Mouse (Mus musculus) megakaryocyte progenitor cell, adult 5-6 weeks (primary cell): ENCODE measurements around the gene Slc8b1. TPM values are rescaled to one million over a fixed set of nuclear protein-coding genes. Genes with fewer than 3 reads are reported as not detected.

ENCODE experiments used
- ATAC-seq: replicated peaks from 2 replicates; pipeline ENCODE4 v1.8.0; 2016; ENCODE audit warnings: mild to moderate bottlenecking, moderate TSS enrichment, inconsistent platforms; ENCODE audit not compliant: poor library complexity
- total RNA-seq, 2 experiments: library from RNA; stranded (forward) in 1 of 2; stranded (reverse) in 1 of 2; fragments of 157-497, 149-512 nt in 1 of 2; fragments of 200-1000 nt in 1 of 2; gene quantifications; 2 replicates each; pipeline versions ENCODE4 v1.2.3 to v1.2.4; 2015 to 2017

The Slc8b1 gene
- 21.1 and 23.5 TPM in 2 replicates for total RNA-seq (2015)
- total RNA-seq (2017): 31.8 and 32.5 TPM in 2 replicates

DNA sequence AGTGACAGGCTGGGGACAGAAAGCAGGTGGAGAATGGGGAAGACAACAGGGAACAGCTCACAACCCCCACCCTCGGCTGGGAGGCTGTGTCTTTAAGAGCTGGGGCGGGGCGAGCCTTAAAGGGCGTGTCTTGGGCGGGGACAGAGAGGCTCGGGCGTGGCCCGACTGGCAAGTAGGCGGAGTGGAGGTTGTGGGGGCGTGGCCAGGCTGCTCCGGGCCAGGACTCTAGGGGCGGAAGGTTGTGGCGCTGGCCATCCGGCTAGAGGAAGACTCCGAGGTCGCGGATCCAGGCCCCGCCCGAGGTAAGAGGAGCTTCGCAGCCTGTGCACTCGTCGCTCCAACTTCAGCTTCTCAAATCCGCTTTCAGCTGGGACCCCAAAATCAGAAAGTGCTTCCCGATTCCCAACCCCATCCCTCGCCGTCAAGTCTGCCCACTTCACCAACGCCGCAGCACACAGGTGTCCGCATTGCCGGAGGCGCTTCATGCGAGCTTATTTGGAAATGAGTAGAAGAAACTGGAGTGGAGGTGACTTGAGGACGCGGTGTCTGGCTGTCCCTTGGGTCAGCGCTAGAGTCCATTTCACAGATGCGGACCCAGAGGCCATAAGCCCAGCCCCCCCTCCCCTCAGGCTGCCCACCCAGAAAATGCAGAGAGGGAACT lies at the start of gene Slc8b1:
Slc8b1 (plus strand) TSS at position 187 of the 661 bp plus-strand sequence.
- peak; percentile 95 for ATAC-seq

DNA sequence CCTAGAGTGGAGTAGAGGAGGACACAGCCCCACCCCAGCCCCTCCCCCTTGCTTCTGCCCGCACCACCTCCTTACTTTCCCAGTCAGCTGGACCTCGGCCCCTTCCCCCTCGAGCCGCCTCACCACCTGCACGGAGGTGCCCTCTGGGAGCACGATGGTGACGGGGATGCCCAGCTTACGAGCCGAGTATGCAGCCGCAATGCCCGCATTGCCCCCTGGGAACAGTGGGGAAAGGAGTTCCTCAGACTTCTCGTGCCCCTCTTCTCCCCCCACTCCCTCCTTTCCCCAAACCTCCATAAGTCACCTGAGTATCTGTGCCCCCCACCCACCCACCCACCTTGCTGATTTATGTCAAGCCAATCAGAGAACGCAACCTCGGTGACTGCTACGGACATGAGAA lies 49.1 kb upstream of the Slc8b1 start:
- no peak for ATAC-seq

DNA sequence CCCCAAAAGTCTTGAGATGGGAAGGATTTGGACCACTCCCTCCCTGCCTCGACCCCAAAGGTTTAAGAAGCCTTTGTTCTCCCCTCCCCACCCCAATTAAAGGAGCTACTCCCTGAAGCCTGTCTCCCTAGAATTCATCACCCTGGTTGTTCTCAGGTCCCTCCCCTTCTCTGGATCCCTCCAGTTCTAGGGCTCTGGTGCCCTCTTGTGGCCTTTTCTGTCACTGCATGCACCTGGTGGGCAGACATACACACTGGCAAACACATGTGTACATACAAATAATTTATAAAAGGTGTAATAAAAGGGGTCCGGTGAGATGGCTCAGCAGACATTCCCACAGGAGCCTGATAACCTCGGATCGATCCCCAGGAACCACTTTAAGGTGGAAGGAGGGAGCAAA lies 46.6 kb upstream of the Slc8b1 start:
- 0 out of 2 replicates have a peak, but pooled peaks have one; percentile 18 for ATAC-seq

DNA sequence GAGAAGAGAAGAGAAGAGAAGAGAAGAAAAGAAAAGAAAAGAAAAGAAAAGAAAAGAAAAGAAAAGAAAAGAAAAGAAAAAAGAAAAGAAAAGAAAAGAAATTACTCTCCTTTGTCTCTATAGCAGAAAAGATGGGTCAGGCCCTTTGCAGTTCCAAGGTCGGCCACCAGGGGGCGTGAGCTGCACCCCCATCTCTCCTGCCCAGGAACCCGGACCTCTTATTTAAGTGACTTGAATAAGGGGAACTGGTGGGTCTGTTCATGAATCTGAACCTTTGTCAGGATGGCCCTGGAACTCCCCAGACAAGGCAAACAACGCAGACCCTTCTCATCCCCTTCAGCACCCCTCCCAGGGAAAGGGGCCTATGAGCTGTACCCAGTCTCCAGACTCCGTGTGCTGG lies 45.9 kb upstream of the Slc8b1 start:
- no peak for ATAC-seq

DNA sequence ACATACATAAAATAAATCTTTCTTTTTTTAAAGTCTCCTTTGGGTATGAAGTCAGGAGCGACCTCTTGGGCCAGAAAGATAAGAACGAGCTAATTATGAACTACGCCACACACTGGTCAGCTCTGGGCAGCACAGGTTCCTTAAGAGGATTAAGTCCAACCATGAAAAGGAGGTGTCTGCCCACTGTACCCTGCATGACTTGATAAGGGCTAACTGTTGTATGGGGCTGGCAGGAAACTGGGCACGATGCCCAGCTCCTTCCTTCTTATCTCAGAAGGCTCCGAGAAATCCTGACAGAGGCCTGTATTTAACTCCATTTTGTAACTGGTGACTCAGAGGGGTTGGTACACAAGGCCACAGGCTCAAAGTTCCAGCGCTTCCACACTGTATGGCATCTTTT lies 45.1 kb upstream of the Slc8b1 start:
- peak; percentile 89 for ATAC-seq

DNA sequence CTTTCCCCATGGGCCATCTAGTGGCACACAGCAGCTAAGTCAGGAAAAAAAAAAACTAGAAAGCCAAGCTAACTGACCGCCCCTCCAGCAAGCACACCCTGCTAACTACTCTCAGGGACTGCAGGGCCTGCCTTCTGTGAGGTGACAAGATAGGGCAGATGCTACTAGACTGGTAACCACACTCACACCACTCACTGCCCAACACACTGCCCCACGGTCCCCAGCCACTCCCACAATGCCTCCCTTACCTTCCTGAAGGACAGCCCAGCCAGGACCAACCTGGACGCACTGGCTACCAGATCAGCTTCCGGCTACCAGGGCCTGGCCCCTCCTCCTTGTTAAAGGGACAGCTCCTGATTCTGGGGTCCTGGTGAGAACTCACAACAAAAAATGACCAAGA lies 43.9 kb upstream of the Slc8b1 start:
- ATAC-seq: peak; percentile 30

DNA sequence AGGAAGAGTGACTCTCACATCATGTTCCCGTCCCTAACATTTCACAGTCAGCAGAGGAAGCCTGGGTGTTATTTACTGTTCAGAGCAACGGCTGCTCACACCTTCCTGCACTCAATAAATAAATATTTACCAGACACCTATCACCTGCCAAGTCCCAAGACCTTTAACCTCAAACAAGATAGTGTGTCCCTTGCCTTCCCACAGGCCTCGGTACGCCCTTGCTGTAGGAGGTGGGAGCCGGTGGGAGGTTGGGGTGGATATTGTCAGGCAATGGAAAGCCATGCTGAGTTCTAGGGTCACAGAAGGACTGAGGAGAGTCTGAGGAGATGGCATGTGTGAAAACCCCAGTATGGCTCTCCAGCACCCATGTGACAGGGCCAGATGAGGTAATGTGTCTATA lies 42.6 kb upstream of the Slc8b1 start:
- ATAC-seq: no peak

DNA sequence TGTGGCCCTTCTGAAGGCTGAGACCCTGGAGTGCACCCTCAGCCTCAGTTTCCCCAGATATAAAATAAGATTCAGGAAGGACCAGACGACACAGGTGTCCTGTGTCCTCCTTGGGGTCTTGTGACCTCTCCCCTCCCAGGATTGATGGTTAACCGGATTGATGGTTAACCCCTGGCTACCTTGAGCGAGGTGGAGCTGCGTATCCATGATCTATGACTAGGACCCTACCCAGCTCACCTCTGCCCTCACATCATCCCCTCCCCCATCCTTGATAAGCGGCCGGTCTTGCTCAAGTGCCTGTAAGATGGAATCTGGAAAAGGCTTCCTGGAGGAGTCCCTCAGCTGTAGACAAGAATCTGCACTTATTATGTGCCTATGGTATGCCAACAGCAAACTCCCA lies 42.1 kb upstream of the Slc8b1 start:
- ATAC-seq: no peak

DNA sequence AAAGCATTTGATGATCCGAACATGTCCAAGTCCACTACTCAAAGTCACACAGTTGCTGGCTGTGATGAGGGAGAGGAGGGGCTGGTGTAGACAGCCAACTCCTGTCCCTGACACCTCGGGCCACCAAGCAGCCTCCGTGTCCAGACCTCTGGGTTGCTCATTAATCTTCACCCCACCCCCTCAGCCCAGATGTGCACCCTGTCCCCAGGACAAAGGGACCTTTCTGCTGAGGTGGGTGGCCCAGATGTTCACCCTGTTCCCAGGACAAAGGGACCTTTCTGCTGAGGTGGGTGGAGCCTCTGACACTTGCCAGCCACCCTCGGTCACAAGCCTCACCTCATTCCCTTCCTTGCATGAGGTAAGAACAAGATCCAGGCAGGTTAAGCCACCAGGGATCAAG lies 39.4 kb upstream of the Slc8b1 start:
- ATAC-seq: no peak

DNA sequence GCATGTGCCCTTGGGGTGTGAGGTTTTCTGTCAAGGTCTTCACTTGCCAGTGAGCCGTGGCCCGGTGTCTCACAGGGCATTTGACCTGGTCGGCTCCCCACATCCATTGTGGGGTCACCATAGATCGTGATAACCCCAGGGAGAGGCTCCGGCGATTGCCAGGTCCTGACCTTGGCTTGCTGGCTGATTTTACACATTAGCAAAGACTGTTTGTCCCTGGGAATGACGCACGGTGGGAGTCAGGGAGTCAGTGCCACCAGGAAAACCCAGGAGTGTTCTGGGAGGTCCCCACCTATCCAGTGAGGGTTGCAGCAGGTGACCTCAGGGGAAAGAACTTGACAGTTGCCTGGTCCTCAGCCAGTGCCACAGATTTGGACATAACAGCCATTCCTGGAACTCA lies 38.2 kb upstream of the Slc8b1 start, which contains the start of gene Sdsl:
Sdsl (minus strand) TSS at position 41 of the 400 bp plus-strand sequence.
- ATAC-seq: no peak

DNA sequence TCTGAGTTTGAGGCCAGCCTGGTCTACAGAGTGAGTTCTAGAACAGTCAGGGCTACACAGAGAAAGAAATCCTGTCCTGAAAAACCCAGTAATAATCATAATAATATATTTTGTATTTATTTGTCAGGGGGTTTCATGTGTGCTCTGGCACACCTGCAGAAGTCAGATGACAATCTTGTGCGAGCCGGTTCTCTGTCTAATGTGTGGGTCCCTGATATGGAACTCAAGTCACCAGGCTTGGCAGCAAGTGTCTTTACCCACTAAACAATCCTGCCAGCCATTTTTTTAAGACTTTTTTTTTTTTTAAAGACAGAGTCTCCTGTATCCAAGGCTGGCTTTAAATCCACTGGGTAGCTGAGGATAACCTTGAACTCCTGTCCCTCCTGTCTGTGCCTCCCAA lies 37.6 kb upstream of the Slc8b1 start:
- ATAC-seq: peak; percentile 74

DNA sequence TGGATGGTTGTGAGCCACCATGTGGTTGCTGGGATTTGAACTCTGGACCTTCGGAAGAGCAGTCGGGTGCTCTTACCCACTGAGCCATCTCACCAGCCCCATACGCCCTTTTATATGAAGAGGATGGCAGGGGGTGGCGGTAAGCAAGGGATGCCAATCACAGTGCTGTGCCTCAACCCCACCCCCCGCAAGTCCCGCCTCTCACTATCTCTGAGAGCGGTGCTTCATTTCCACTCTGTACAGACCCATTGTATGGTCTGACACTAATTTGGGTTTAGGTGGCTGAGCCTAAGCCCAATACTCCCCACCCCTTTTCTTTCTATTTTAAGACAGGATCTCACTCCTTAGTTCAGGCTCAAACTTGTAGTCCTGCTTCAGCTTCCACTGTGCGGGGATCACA lies 35.1 kb upstream of the Slc8b1 start:
- peak; percentile 59 for ATAC-seq

DNA sequence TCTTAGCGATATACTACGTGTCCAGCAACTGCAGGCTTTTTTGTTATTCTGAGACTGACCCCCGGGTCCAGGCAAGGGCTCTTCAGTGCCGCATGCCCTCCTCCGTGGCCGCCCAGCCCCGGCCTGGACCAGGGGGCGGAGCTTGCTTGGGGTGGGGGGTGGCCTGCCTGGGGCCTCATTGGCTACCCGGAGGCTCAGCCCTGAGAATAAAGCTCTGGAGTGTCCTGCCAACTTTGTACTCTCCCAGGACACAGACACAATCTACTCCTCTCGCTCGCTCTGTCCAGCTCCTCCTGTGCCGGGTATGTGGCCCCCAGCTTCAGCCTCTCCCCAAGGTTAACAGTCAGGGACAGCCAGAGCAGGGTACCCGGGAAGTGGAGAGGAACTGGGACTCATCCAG lies 34.7 kb upstream of the Slc8b1 start, which contains the start of gene Sds:
Sds (plus strand) TSS at position 231 of the 400 bp plus-strand sequence.
- ATAC-seq: peak; percentile 12; the same call in 1 of the 2 replicates

DNA sequence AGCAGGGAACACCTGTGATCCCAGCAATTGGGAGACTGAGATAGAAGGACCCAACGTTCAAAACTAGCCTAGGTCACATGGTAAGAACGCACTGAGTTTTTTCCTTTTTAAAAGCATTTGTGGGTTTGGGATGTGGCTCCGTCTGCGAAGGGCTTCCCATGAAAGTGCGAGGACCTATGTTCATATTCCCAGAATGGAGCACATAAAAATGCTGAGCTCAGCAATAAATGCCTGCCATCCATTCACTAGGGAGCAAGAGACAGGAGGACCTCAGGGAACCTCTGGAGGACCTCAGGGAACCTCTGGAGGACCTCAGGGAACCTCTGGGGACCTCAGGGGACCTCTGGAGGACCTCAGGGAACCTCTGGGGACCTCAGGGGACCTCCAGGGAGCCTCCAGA lies 33.0 kb upstream of the Slc8b1 start:
- no peak for ATAC-seq

DNA sequence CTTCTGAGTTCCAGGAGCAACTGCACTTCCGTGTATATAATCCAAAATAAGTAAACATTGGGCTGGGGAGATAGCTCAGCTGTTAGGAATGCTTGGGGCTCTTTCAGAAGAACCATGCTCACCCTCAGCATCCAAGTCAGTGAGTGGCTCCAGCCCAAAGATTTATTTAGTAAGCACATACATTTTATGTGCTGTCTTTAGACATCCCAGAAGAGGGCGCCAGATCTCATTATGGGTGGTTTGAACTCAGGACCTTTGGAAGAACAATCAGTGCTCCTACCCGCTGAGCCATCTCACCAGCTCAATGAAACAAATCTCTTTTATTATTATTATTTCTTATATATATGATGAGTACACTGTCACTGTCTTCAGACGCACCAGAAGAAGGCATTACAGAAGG lies 31.4 kb upstream of the Slc8b1 start:
- ATAC-seq: no peak

DNA sequence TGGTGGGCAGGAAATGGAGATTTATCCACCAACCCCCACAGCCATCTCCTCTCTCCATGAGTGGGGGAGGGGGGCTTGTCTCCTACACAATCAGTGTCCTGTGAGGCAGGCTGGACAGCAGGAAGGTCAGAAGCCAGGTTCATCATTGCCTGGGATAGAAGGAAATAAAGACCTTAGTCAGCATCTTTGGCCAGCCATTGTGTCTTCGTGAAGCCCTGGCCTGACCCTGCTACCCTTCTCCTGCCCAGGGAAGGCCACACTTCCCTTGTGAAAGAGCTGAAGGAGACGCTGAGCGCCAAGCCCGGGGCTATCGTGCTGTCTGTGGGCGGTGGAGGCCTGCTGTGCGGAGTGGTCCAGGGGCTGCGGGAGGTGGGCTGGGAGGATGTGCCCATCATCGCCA lies 29.8 kb upstream of the Slc8b1 start:
- ATAC-seq: no peak

DNA sequence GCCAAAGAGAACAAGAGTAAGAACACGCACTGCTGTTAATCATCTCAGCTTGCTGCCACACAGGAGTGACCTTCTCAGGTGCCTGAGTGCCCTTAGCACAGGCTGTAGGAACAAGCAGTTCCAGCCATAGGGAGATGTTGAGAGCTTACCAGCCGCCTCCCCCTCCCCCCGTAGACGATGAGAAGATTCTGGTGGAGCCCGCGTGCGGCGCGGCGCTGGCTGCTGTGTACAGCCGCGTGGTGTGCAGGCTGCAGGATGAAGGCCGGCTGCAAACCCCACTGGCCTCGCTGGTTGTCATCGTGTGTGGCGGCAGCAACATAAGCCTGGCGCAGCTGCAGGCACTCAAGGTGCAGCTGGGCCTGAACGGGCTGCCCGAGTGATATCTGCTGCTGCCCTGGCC lies 27.6 kb upstream of the Slc8b1 start:
- ATAC-seq: no peak

DNA sequence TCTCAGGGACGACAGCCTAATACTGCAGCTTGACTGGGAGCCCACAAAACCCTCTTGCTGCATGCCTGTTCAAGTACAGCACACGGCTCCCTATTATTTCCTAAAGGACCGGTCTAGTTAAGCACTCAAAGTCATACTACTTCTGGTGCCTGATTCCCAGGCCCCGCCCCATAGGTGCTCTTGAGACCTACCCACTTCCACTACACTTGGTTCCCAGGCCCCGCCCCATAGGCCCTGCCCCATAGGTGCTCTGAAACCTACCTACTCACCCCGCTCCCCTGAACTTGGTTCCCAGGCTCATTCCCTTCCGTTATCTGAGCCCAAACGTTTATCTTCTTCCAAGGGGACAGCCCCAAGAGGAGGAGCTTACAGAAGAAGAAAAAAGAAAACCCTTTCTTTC lies 23.1 kb upstream of the Slc8b1 start:
- ATAC-seq: no peak

DNA sequence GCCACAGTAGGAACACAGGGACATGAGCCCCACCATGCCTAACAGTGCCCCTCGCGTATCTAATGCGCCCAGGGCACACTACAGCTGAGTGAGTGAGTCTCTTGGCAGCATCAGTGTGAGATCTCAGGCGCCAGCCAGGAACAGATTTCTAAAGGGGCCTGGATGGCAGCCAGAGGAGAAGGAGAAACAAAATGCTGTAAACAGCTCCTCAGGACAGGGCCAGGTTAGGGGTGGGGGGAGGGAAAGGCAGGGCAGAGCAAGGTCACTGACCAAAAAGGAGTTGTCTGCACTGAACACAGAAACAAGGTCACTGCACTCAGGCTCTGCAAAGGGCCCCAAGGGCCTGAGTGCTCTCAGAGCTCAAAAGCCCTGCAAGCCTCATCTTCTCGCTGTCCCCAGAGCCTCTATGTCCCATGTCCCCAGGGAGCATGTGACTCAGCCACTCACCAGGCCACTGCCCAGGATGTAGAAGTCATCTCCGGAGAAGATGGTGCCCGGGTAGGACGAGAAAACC lies 20.2 kb upstream of the Slc8b1 start:
- no peak for ATAC-seq

DNA sequence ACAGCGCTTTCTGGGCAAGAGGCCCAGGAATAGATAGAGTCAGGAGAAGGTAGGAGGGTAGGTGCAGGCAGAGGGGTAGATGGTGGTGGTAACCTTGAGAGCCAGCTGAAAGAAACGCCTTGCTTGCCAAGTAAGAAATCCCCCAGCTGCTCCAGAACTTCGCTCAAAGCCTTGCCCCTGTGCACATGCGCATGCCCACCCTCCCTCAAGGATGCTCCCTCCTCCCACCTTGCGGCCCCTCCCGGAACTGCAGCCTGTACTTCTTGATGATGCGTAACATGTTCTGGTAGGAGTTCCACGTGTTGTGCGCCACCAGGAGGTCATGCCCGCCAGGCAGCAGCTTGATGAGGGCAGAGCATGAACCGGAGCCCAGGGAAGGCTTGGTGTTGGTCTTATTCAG lies 18.5 kb upstream of the Slc8b1 start:
- ATAC-seq: 0 out of 2 replicates have a peak, but pooled peaks have one; percentile 44

DNA sequence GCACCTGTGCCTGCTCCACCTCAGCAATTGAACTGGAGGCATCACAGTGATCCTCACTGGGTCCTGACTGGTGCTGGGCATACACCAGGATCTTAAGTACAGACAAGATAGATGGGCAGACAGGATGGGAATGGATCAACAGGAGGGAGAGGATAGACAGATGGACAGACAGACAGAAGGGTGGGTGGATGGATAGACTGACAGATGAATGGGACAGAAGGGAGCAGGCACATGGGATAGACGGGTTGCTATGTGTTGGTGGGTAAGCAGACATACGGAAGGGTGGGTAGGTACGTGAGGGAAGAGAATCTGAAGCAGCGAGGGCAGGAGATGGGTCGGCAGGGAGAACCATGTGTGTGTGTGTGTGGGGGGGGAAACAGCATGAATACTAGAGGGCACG lies 17.5 kb upstream of the Slc8b1 start:
- no peak for ATAC-seq

DNA sequence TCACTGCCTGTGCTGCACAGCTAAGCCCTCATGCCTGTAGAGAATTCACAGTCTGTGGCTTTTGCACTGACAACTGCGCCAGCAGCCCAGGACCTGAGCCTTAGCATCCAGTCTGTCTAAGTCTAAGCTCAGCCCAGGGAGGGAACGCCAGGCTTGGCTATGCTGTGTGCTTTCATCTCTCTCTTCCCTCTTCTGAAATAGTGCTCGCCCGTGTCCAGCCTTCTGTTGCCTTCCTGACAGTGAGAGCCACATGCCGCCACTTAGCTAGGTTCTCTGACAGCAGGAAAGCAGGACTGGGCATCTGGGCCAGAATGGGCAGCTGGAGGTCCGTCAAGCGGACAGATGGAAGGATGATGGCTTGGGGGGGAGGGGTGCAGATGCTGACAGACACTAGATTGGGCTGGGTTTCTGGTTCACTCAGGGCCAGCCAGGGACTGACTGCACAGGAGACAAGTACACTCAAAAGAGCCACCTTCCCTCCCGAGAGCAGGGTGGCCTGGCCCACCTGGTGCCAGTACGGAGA lies 17.0 kb upstream of the Slc8b1 start:
- ATAC-seq: no peak
